Comparison of ENCODE assay signal across 28 mouse cellular contexts in the genomic region with DNA sequence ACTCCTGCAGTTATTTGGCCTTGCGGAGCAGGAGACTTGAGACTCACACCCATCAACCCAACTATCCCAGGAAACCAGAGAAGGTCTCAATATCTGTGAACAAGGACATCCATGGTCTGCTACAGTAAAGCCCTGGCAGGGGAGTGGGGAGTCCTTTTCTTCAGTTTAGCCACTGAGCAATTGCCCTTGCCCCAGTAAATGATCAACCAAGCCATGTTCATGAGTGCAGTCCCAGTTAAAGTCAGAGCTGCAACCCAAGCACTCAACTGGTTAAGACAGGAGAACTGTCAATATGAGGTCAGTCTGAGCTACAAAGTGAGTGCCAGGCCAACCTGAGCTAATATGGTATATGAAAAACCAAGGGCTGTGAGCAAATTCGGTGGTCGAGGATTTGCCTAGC.
A peak's percentile ranks its signal among the peaks of the same experiment; 100 is the strongest.
DNase-seq lines count a peak whose midpoint lies in the region; ATAC-seq and TF ChIP-seq lines count a peak whose summit lies in the region.
"Had no signal": no experiment of that assay in that cellular context is flagged by ENCODE, and none has a peak within 500 bp of the region (broad histone marks: within the 10 kb centered on the region; RNA-seq: fewer than 3 reads in every experiment).

No protein-coding gene starts in this region.

- H3K27ac ChIP-seq in gastrocnemius, adult 2 months, result peak overlapping the region; percentile 81
- no peak overlapping the region for H3K27ac ChIP-seq in kidney, adult 2 months (ENCODE audit: insufficient read depth, low read depth, low read length)
- no peak overlapping the region for H3K27ac ChIP-seq in kidney, embryonic 16.5 days (ENCODE audit: low read length)
- H3K27ac ChIP-seq: embryonic facial prominence, embryonic 10.5 days; embryonic facial prominence, embryonic 13.5 days; forebrain, embryonic 12.5 days; forebrain, embryonic 15.5 days; hindbrain, embryonic 10.5 days; hindbrain, embryonic 13.5 days had no signal

- DNase-seq in gastrocnemius, adult 2 months, result no peak
- DNase-seq in gastrocnemius, postnatal 10 days, result no peak
- peak; percentile 78 for DNase-seq in kidney, adult 2 months
- peak; percentile 30 for DNase-seq in kidney, postnatal 10 days
- DNase-seq in kidney, postnatal 36 days, result peak; percentile 51 to 76
- no peak for DNase-seq in thymus, postnatal 4 days
- no peak for DNase-seq in adrenal gland, adult 18-20 months (ENCODE audit: low spot score in 2 of 2)
- DNase-seq: adrenal gland, postnatal 10 days; adrenal gland, postnatal 36 days; cerebellum, adult 11 months; cerebellum, adult 8-10 months; cerebellum, postnatal 10 days; cerebellum, postnatal 36 days; embryo, embryonic 11 days; gastrocnemius, postnatal 14 days; heart, adult 11 months; heart, postnatal 36 days had no signal

- peaks cover 4% of the 10 kb centered on the region; the same call in 1 of the 2 replicates for H3K4me1 ChIP-seq in kidney, adult 2 months (ENCODE audit: control insufficient read depth, insufficient read depth, low read length)
- H3K4me1 ChIP-seq in kidney, embryonic 16.5 days (ENCODE audit: insufficient read depth, low read length), result no peaks in the 10 kb centered on the region
- H3K4me1 ChIP-seq: forebrain, embryonic 12.5 days had no signal

- ATAC-seq in kidney, embryonic 16.5 days (ENCODE audit: low FRiP score, low TSS enrichment), result no peak
- ATAC-seq: activated CD4-positive, CD25-positive, alpha-beta regulatory T cell, adult 4 months; forebrain, embryonic 15.5 days; hindbrain, embryonic 16.5 days had no signal

- H3K27me3 ChIP-seq in kidney, adult 2 months (replicated peaks; ENCODE audit: control insufficient read depth, insufficient read depth, low read length), result no peaks in the 10 kb centered on the region
- no peaks in the 10 kb centered on the region for H3K27me3 ChIP-seq in kidney, embryonic 16.5 days (ENCODE audit: insufficient read depth, low read length)
- H3K27me3 ChIP-seq: embryonic facial prominence, embryonic 13.5 days; forebrain, embryonic 12.5 days; forebrain, embryonic 15.5 days; hindbrain, embryonic 13.5 days had no signal

- TF ChIP-seq CTCF in gastrocnemius, adult 2 months (IDR thresholded peaks at IDR 0.05), result no peak
- no peak for TF ChIP-seq CTCF in kidney, adult 2 months (conservative IDR thresholded peaks at IDR 0.05; ENCODE audit: insufficient read depth, insufficient read length, low read depth, low read length)

- no peaks in the 10 kb centered on the region for H3K9me3 ChIP-seq in kidney, embryonic 16.5 days (ENCODE audit: low read length)
- H3K9me3 ChIP-seq: embryonic facial prominence, embryonic 10.5 days; embryonic facial prominence, embryonic 13.5 days; forebrain, embryonic 12.5 days; forebrain, embryonic 15.5 days; hindbrain, embryonic 10.5 days; hindbrain, embryonic 13.5 days had no signal

- H3K4me2 ChIP-seq in kidney, embryonic 16.5 days (replicated peaks; ENCODE audit: low read depth, low read length), result no peak overlapping the region
- H3K4me2 ChIP-seq: embryonic facial prominence, embryonic 13.5 days; forebrain, embryonic 12.5 days; forebrain, embryonic 15.5 days; heart, embryonic 11.5 days; hindbrain, embryonic 13.5 days had no signal

- TF ChIP-seq POLR2A in kidney, adult 2 months (IDR thresholded peaks at IDR 0.05; ENCODE audit: low read depth, low read length), result no peak

- no peak overlapping the region; the same call in 1 of the 2 replicates for H3K4me3 ChIP-seq in gastrocnemius, adult 2 months
- no peak overlapping the region for H3K4me3 ChIP-seq in kidney, adult 2 months (ENCODE audit: insufficient read depth, low read depth, low read length)
- no peak overlapping the region for H3K4me3 ChIP-seq in kidney, embryonic 16.5 days (ENCODE audit: low read length)
- H3K4me3 ChIP-seq: embryonic facial prominence, embryonic 10.5 days; embryonic facial prominence, embryonic 13.5 days; erythroblast, embryonic 14.5 days; forebrain, embryonic 12.5 days; forebrain, embryonic 15.5 days; hindbrain, embryonic 10.5 days; hindbrain, embryonic 13.5 days had no signal

- H3K36me3 ChIP-seq in kidney, adult 2 months (ENCODE audit: control insufficient read depth, insufficient read depth, low read length), result no peaks in the 10 kb centered on the region
- H3K36me3 ChIP-seq in kidney, embryonic 16.5 days (ENCODE audit: insufficient read depth, low read length), result peaks cover 18% of the 10 kb centered on the region

- intact Hi-C loops in gastrocnemius, adult 2 months (cut with DNase I), result no loop called here

- H3K9ac ChIP-seq in kidney, embryonic 16.5 days (replicated peaks; ENCODE audit: low read length), result no peak overlapping the region
- H3K9ac ChIP-seq: embryonic facial prominence, embryonic 13.5 days; forebrain, embryonic 12.5 days; forebrain, embryonic 15.5 days; hindbrain, embryonic 13.5 days had no signal

- WGBS in kidney, adult 2 months, result 68% methylated on average over 3 of the region's 3 CpGs
- WGBS in kidney, embryonic 16.5 days, result 93% methylated on average over 3 of the region's 3 CpGs

Comparison
In these comparisons a context has a peak if more than half of its experiments do, and no peak if none do; other contexts are left out.
1. DNase-seq: peak in kidney, adult 2 months (single experiment), kidney, postnatal 10 days (single experiment) and kidney, postnatal 36 days (2 of 2); none in gastrocnemius, adult 2 months (single experiment), gastrocnemius, postnatal 10 days (single experiment), thymus, postnatal 4 days (single experiment) and adrenal gland, adult 18-20 months (0 of 2).